Mouse (Mus musculus) heart, embryonic 11.5 days (tissue): ENCODE results near the gene Atp5k. TPM values are rescaled to one million over a fixed set of nuclear protein-coding genes. Genes with fewer than 3 reads are reported as not detected.
A peak's percentile ranks its signal among the peaks of the same experiment; 100 is the strongest.

Experiments
- ATAC-seq: fragments of 200-750 bp; cut with Nextera tagmentation; replicated peaks from 2 replicates; pipeline ENCODE4 v1.8.0; 2017; ENCODE audit warnings: moderate library complexity; ENCODE audit not compliant: insufficient number of reproducible peaks, low FRiP score, low TSS enrichment
- H3K27ac ChIP-seq: fragments of 300-500 bp; sonication (generic); 2 replicates; pipeline ENCODE4 v1.5.1; 2014; ENCODE audit warnings: mild to moderate bottlenecking, low read depth, low read length
- H3K27me3 ChIP-seq: fragments of 300-500 bp; sonication (generic); 2 replicates; pipeline ENCODE4 v1.6.1; 2014; ENCODE audit warnings: mild to moderate bottlenecking, low read length, mixed read lengths; ENCODE audit not compliant: control insufficient read depth, insufficient read depth
- H3K36me3 ChIP-seq: fragments of 300-500 bp; sonication (generic); 2 replicates; pipeline ENCODE4 v1.6.1; 2014; ENCODE audit warnings: mild to moderate bottlenecking, low read length, moderate library complexity, mixed read lengths; ENCODE audit not compliant: control insufficient read depth, insufficient read depth
- H3K4me1 ChIP-seq: fragments of 300-500 bp; sonication (generic); 2 replicates; pipeline ENCODE4 v1.6.1; 2014; ENCODE audit warnings: low read length; ENCODE audit not compliant: control insufficient read depth, insufficient read depth
- H3K4me2 ChIP-seq: fragments of 300-500 bp; sonication (generic); 2 replicates; pipeline ENCODE4 v1.6.1; 2014; ENCODE audit warnings: mild to moderate bottlenecking, moderate library complexity
- H3K4me3 ChIP-seq: fragments of 300-500 bp; sonication (generic); 2 replicates; pipeline ENCODE4 v1.5.1; 2014; ENCODE audit warnings: low read depth, low read length
- H3K9ac ChIP-seq: fragments of 300-500 bp; sonication (generic); 2 replicates; pipeline ENCODE4 v1.6.1; 2014; ENCODE audit warnings: mild to moderate bottlenecking, low read depth, low read length, moderate library complexity
- H3K9me3 ChIP-seq: fragments of 300-500 bp; sonication (generic); replicated peaks from 2 replicates; pipeline ENCODE4 v1.6.1; 2016; ENCODE audit warnings: low read length; ENCODE audit not compliant: control insufficient read depth
- WGBS: fragments of 180-500 bp; shearing (Covaris S2); extraction: QIAGEN DNeasy Blood & Tissue Kit; methylation state at CpG from one replicate; pipeline ENCODE4 v1.1.7; 2014; ENCODE audit not compliant: insufficient replicate concordance; 5-methylcytosine and 5-hydroxymethylcytosine counted together
- polyA plus RNA-seq: library from polyadenylated mRNA; unstranded; fragments of >200 nt; fragmentation: Nextera tagmentation; extraction: Ambion mirVana; gene quantifications from 2 replicates; pipeline ENCODE4 v1.2.1, GENCODE M21; 2014

Atp5k gene
- polyA plus RNA-seq, 1 experiment from 2014 or later, result 756 TPM

DNA sequence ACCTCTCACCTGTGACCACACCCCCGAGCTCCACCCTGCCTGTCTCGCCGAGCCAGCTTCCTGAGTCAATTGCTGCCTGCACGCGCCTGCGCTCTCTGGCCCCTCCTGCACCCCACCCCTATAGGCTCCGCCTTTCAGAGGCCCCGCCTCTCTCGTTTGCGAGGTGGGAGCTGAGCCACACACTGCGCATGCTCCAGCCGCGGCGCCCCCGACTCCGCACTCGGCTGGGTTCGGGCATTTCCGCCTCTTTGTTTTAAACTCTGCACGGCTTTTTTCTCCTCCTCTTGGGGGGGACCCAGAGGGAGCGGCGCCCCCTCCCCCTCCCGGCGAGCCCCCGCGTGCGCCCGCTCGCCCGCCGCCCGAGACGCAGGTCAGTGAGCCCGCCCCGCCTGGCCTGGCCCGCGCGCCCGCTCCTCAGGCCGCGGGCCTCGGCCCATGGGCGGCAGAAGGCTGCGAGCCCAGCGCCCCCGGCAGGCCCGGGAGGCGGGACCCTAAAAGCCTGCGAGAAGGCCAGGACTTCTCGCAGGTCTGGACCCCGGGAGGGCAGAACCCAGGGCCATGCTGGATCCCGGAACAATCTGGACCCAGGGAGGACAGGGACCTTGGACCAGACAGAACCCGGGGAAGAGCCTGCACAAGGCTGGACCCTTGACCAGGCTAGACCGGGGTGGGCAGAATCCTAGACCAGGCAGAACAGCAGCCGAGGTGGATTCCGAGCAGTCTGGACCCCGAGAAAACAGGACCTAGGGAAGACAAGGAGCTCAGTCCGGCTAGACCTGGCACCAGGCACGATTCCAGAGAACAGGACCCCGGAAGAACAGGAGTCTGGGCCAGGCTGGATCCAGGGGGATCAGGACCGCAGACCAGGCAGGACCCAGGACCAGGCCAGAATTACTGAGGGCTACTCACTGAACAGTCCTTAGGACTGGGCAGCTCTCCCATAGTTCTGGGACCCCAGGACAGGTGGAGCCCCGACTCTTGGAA lies 27.1 kb upstream of the Atp5k start, which contains the start of gene Pcgf3:
TSS of gene Pcgf3 (plus strand) at position 151 of the 984 bp plus-strand sequence.
- peaks cover 36% of the 10 kb centered on the region for H3K4me1 ChIP-seq
- ATAC-seq, result peak; percentile 96
- WGBS, result under 1% methylated on average over 50 of the region's 62 CpGs
- peaks cover 4% of the 10 kb centered on the region; the same call in 1 of the 2 replicates for H3K27me3 ChIP-seq
- peak within 1 kb of the TSS; percentile 93 for H3K4me3 ChIP-seq
- peak within 1 kb of the TSS; percentile 75 for H3K4me2 ChIP-seq
- H3K36me3 ChIP-seq, result no peaks in the 10 kb centered on the region
- H3K9me3 ChIP-seq, result no peaks in the 10 kb centered on the region
- peak within 1 kb of the TSS; percentile 100 for H3K9ac ChIP-seq
- peak within 1 kb of the TSS; percentile 89 for H3K27ac ChIP-seq

DNA sequence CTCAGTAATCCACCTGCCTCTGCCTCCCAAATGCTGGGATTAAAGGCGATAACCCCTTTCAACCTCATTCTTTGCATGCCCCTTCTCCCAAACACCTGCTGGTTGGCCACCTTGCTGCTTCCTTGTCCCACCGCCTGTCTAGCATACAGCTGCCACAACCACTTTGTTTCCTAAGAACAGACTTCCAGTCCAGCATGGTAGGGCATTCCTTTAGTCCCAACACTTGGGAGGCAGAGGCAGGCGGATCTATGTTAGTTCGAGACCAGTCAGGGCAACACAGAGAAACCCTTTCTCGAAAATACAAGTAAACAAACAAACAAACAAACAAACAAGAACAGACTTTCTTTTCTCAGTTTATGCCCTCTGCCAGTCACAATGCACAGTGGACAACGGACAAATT lies 26.2 kb upstream of the Atp5k start:
- Histone ChIP-seq H3K4me2 (peak overlapping the region; percentile 75), H3K36me3 (no peaks in the 10 kb centered on the region), H3K27me3 (peaks cover 4% of the 10 kb centered on the region; the same call in 1 of the 2 replicates), H3K9ac (peak overlapping the region; percentile 100; the same call in 1 of the 2 replicates), H3K4me3 (peak overlapping the region; percentile 93), H3K27ac (no peak overlapping the region), H3K9me3 (no peaks in the 10 kb centered on the region), H3K4me1 (peaks cover 27% of the 10 kb centered on the region)
- 38% methylated on average over 6 of the region's 6 CpGs for WGBS
- no peak for ATAC-seq

DNA sequence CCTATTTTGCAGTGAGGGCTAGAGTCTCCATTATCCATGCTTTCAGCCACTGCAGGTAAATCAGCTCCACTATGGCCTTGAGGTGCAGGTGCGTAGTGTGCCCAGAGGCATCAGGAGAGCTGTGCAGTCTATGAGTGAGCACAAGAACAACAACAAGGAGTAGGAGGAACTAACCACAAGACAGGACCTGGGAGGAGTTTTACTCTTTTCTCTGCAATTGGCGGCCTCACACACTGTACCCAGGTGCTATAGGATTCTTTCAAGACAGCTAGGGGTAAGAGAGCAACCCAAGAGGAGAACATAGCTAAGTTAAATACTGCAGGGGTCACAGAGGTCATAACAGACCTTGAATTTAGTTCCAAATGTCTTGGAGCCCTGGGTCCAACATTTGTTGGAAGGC lies 24.5 kb upstream of the Atp5k start:
- H3K4me2 ChIP-seq, result no peak overlapping the region
- H3K9me3 ChIP-seq, result no peaks in the 10 kb centered on the region
- H3K4me1 ChIP-seq, result peaks cover 15% of the 10 kb centered on the region
- 71% methylated on average over 2 of the region's 2 CpGs for WGBS
- no peak overlapping the region for H3K4me3 ChIP-seq
- no peaks in the 10 kb centered on the region for H3K36me3 ChIP-seq
- peaks cover 4% of the 10 kb centered on the region; the same call in 1 of the 2 replicates for H3K27me3 ChIP-seq
- H3K27ac ChIP-seq, result no peak overlapping the region
- ATAC-seq, result no peak
- H3K9ac ChIP-seq, result no peak overlapping the region

DNA sequence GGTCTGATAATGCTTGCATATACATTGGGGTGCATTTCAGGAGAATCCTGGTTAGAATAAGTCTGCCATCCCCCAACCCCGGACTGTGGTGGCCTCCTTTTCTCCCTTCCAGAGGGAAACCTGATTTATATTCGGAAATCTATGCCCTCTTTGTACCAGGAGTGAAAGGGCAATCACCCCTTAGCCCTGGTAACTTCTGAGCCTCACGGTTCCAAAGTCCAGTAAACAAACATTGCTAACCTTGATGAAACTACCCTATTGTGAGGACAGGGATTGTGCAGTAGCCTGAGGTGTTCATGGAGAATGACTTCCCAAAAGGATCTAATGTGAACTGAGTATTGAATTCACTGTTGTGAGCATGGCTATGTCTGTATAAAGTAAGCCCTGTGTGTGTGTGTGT lies 19.8 kb upstream of the Atp5k start:
- peaks cover 8% of the 10 kb centered on the region; the same call in 1 of the 2 replicates for H3K4me1 ChIP-seq
- no peaks in the 10 kb centered on the region for H3K36me3 ChIP-seq
- ATAC-seq, result no peak
- 53% methylated on average over 3 of the region's 3 CpGs for WGBS
- no peaks in the 10 kb centered on the region for H3K9me3 ChIP-seq
- no peak overlapping the region for H3K9ac ChIP-seq
- no peak overlapping the region for H3K4me2 ChIP-seq
- H3K4me3 ChIP-seq, result no peak overlapping the region
- no peak overlapping the region for H3K27ac ChIP-seq
- 0 out of 2 replicates have a peak, but pooled peaks cover 4% of the 10 kb centered on the region for H3K27me3 ChIP-seq

DNA sequence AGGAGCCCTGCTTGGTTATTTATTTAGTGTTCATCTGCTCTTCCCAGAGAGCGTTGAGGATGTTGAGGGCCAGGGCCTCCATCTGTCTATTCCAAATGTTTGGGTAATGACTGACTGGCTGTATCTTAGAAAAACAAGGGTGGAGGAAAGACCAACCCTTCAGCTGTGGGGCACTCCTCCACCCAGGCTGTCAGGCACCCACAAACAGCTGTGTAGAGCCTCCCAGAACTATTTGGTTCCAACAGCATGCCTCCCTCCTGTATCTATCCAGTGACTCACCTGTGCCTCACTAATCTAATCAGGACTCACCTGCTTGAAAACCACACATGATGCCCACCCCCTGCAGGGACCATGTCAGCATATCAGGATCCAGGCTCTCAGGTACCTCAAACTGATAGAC lies 18.2 kb upstream of the Atp5k start:
- Histone ChIP-seq H3K27ac (no peak overlapping the region), H3K9ac (no peak overlapping the region), H3K27me3 (no peaks in the 10 kb centered on the region; the same call in 1 of the 2 replicates), H3K4me3 (no peak overlapping the region), H3K4me1 (peaks cover 10% of the 10 kb centered on the region; the same call in 1 of the 2 replicates), H3K4me2 (no peak overlapping the region), H3K36me3 (no peaks in the 10 kb centered on the region), H3K9me3 (no peaks in the 10 kb centered on the region)
- ATAC-seq, result no peak
- 69% methylated on average over 1 of the region's 1 CpGs for WGBS

DNA sequence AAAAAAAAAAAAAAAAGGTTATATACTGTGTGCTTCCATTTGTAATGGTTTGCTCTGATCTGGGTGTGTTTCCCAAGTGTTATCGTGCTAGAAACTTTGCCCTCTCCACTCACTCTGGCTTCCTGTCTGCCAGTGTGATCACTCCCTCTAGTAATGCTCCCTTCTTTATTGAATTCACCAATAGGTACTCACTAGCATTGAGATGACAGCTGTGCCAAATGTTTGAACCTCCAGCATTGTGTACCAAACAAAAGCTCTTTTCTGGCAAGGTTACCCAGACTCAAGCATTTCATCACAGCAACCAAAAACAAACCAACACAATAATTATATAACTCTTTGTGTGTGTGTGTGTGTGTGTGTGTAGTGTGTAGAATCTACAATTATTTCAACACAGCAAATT lies 17.4 kb upstream of the Atp5k start:
- Histone ChIP-seq H3K9ac (no peak overlapping the region), H3K4me2 (no peak overlapping the region), H3K4me3 (no peak overlapping the region), H3K36me3 (no peaks in the 10 kb centered on the region), H3K9me3 (no peaks in the 10 kb centered on the region), H3K27ac (no peak overlapping the region), H3K4me1 (peaks cover 10% of the 10 kb centered on the region; the same call in 1 of the 2 replicates), H3K27me3 (no peaks in the 10 kb centered on the region; the same call in 1 of the 2 replicates)
- no peak for ATAC-seq
- 60% methylated on average over 1 of the region's 1 CpGs for WGBS

DNA sequence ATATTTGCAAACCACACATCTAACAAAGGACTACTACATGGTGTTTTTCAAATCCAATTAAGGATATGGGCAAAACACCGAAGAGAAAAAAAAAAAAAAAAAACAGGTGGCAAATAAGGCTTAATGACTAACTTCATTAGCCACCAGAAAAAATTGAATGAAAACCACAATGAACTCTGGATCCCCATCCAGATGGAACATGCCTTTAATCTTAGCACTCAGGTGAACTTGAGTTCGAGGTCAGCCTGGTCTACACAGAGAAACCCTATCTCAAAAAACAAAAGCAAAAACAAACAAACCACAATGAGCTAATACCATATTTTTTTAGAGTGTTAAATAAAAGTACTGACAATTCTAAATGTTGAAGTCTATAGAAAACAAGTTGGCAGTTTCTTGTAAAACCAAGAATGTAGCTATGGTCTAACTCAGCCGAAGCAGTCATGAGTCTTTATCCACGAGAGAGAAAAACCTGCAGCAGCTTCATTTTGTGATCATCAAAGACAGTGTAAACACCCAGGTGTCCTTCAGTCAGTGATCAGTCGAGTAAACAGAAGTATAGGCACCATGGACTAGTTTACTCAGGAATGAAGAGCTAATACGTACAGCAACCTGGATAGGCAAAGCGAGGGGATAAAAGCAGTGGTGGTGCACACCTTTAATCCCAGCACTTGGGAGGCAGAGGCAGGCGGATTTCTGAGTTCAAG lies 16.7 kb upstream of the Atp5k start:
- ATAC-seq, result no peak
- WGBS, result 72% methylated on average over 8 of the region's 8 CpGs
- H3K4me3 ChIP-seq, result no peak overlapping the region

More for the DNA sequence above, 16.7 kb upstream of the Atp5k start:
- H3K27me3 ChIP-seq, result no peaks in the 10 kb centered on the region; the same call in 1 of the 2 replicates
- no peak overlapping the region for H3K27ac ChIP-seq
- H3K4me2 ChIP-seq, result no peak overlapping the region
- no peaks in the 10 kb centered on the region for H3K36me3 ChIP-seq
- H3K9me3 ChIP-seq, result no peaks in the 10 kb centered on the region
- H3K9ac ChIP-seq, result no peak overlapping the region
- H3K4me1 ChIP-seq, result peaks cover 10% of the 10 kb centered on the region; the same call in 1 of the 2 replicates
